Mouse (Mus musculus) cerebellum, adult 9-10 months (tissue): ENCODE measurements around the gene Mef2d.

ENCODE experiments used
- DNase-seq: peaks from one replicate; pipeline ENCODE4 v3.0.0; 2022

Gene Mef2d

GRCm38 (mm10) chr3:88191820-88192616, 49.8 kb downstream of the Mef2d start:
- DNase-seq, result peak; percentile 81

GRCm38 (mm10) chr3:88197741-88198504, 55.8 kb downstream of the Mef2d start:
- peak; percentile 26 for DNase-seq

DNA sequence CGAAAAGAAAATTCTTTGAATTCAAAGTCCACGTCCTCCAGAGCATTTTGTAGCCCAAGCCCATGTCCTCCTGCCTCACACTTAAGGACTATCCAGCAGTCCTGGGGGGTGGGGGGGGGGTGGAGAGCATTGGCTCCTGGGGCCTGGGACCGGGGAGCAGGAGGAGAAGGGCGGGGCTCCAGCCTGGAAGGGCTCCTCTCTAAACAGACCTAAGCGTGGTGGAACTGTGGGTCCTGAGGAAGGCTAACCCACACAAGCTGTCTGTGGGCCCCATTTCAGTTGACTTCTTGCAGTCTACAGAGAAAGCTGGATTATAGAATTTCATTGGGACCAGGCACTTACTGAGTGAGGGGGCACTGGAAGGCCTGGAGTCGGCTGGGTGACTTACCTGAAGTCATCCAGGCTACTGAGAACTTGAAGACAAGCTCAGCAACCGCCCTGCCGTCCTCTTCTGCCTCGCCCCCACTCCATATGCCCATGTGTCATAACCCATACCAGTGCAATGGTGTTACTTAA, 56.4 kb downstream of the Mef2d start:
- peak; percentile 32 for DNase-seq

GRCm38 (mm10) chr3:88199541-88200110, 57.5 kb downstream of the Mef2d start:
- peak; percentile 30 for DNase-seq

DNA sequence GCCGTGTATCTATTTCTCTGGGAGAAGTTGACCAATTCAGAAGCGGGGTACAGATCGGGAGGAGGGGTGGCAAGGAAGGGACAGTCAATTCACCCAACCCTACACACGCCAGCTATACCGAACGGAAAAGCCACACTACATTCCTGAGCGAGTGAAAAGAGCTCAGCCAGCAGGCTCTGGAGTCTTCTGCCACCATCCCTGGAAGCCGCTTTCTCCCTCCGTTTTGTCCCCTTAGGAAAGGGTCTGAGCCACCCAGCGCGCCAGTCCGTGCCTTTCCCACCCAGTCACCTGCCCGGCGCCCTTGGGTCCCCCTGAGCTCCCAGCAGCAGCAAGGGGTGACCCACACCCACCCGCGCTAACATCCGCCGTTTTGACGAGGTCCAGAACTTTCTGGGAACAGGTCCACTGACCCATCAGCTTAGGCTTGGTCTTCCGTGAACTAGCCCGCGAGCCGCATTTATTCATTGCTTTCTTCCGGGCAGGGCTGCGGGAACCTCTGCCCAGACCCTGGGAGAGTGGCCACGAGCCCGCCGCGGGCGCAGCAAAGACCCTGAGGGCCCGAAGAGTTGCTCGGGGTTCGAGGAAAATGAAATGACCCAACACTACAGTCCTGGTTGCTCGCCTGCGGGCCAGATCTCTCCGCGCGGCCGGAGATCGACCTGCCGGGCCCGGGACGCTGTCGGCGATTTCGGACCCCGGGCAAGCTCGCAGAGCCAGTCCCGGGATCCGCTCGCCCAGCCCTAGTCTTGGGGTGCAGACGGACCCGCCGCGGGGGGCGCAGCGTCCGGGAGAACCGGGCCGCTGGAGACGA, 58.2 kb downstream of the Mef2d start:
- peak; percentile 58 for DNase-seq

DNA sequence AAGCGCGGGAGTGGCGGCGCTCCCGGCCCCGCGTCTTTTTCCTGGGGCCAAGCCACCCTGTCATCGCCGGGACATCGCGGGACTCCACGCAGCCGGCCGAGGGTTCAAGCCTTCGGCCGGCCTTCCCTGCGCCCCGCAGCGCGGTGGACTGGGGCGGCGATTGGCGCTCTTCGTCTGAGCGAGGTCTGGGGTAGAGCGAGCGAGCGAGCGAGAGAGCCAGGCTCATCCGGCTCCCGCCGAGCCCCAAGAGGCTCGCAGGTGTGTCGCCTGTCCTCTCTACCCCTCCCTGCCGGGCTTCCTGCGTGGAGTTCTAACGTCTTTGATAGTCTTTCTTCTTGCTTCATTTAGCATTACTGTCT, 58.8 kb downstream of the Mef2d start:
- DNase-seq, result peak; percentile 36

- no peak for DNase-seq
These were observed 59.5 kb downstream of the Mef2d start for GRCm38 (mm10) chr3:88201640-88202039.

GRCm38 (mm10) chr3:88202986-88203385, 60.8 kb downstream of the Mef2d start:
- peak; percentile 34 for DNase-seq

DNA sequence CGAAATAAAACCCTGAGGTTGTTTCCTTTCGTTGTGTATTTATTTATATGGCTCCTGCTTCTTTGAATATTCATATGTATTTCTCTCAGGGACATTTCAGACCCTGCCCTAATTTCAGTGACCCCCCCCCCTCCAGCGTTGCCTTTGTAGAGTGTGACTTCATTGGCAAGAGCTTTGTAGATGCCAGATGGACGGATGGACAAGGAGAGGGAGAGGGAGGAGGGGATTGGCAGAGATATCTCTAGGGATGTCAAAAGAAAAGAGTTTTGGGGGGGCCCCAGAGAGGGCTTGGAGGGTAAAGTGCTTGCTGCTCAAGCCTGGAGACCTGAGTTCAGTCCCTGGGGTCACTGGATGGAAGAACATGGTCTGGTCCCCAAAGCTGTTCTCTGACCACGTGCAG, 61.3 kb downstream of the Mef2d start:
- DNase-seq, result peak; percentile 55

- peak; percentile 43 for DNase-seq
These were observed 62.0 kb downstream of the Mef2d start for GRCm38 (mm10) chr3:88203999-88204700.

GRCm38 (mm10) chr3:88204751-88205150, 62.6 kb downstream of the Mef2d start:
- DNase-seq, result peak; percentile 46

GRCm38 (mm10) chr3:88205176-88205562, 63.0 kb downstream of the Mef2d start:
- peak; percentile 45 for DNase-seq

- peak; percentile 50 for DNase-seq
These were observed 63.7 kb downstream of the Mef2d start for GRCm38 (mm10) chr3:88205563-88206491.

DNA sequence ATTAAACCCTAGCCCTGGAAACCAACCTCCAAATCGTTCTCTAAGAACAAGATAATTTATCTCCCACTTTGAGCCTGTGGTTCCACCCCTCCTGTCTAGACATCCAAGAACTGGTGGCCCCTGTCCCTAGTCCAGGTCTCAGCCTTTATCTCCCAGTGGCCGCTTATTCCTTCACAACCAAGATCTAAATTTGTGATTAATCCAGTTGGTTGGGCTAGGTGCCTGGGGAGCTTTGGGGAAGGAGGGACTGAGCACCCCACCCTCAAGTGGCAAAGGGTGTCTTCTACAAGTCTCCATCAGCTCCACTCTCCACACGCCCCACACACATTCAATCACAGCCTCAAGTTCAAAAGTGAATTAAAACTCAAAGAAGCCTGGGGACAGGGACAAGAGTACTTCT, 64.3 kb downstream of the Mef2d start:
- DNase-seq, result no peak

DNA sequence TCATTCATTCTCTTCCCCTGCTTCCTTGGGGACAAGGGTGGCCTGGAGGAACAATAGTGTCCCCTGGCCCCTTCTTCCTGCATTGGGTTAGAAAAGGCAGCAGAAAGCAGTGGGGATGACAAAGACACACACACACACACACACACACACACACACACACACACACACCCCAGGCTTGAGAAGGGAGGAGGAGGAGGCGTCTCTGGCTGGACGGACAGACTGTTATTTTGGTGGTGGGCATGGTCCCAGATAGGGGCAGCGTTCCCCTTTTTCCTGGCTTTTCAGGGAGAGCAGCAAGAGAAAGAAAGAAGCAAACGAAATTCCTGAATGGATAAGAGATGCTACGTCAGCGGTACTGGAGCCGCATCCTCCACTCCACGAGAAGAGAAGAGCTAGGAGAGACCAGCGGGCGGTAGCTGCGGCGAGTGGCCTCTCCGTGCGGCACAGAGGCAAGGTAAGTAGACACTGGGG, 64.8 kb downstream of the Mef2d start:
- peak; percentile 83 for DNase-seq

DNA sequence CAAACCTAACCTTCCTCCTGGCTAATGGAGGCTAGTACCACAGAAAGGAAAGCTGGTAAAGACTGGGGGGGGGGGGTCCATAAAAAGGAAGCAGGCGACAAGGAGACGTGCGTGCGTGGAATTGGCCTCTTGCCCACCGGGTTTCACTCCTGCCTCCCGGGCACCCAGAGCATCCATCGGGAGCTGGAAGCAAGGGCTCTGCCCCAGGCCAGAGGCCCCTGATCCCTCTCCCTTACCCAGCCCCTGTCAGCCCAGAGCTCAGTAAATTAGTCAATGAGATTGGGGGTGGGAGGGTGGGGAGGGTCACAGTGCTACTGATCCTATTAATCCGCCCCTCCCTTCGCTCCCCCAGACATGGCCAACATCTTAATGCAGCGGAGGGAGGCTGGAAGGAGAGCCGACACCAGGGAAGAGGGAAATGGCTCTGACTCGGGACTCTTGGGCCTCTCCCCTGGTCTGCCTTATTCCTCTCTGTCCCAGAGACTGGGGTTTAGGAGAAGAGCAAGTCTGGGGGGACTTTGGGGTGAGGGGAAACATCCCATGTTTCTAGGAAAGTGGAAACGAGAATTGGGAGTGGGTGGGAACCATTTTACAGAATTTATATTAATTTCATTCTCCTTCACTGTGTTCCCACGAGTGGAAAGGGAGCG, 65.4 kb downstream of the Mef2d start:
- DNase-seq, result peak; percentile 58

GRCm38 (mm10) chr3:88208226-88208720, 66.1 kb downstream of the Mef2d start:
- DNase-seq, result peak; percentile 52

GRCm38 (mm10) chr3:88209306-88209705, 67.1 kb downstream of the Mef2d start:
- peak; percentile 40 for DNase-seq

GRCm38 (mm10) chr3:88210121-88210520, 67.9 kb downstream of the Mef2d start:
- DNase-seq, result no peak

GRCm38 (mm10) chr3:88210918-88211317, 68.7 kb downstream of the Mef2d start:
- no peak for DNase-seq
